Mouse (Mus musculus) gastrocnemius, adult 18-20 months (tissue): ENCODE data around the gene Arid1a. TPM values are rescaled to one million over a fixed set of nuclear protein-coding genes. Genes with fewer than 3 reads are reported as not detected.

Experiments used
- DNase-seq: peaks from one replicate; pipeline ENCODE4 v3.0.0; 2021; ENCODE audit warnings: low spot score
- long read RNA-seq, 2 experiments: library from polyadenylated mRNA; stranded (forward); transcript quantifications; one replicate each; pipeline ENCODE4 v2.0.0; 2021
- total RNA-seq, 2 experiments: library from RNA; stranded (reverse); gene quantifications; 2 replicates each; pipeline ENCODE4 v1.2.3; 2021

Gene Arid1a
- 10 to 100 TPM; 22.4 to 26.6 TPM for total RNA-seq
- long read RNA-seq, experiment 1, full-length matches to known transcripts = 2 of 24 reads
- long read RNA-seq, experiment 1, partial matches to known transcripts = 22 of 24 reads
- long read RNA-seq, experiment 1, other reads (novel, unspliced or antisense) = 0 of 24 reads
- long read RNA-seq, experiment 2, partial matches to known transcripts = 20 of 21 reads
- long read RNA-seq, experiment 2, other reads (novel, unspliced or antisense) = 1 of 21 reads

DNA sequence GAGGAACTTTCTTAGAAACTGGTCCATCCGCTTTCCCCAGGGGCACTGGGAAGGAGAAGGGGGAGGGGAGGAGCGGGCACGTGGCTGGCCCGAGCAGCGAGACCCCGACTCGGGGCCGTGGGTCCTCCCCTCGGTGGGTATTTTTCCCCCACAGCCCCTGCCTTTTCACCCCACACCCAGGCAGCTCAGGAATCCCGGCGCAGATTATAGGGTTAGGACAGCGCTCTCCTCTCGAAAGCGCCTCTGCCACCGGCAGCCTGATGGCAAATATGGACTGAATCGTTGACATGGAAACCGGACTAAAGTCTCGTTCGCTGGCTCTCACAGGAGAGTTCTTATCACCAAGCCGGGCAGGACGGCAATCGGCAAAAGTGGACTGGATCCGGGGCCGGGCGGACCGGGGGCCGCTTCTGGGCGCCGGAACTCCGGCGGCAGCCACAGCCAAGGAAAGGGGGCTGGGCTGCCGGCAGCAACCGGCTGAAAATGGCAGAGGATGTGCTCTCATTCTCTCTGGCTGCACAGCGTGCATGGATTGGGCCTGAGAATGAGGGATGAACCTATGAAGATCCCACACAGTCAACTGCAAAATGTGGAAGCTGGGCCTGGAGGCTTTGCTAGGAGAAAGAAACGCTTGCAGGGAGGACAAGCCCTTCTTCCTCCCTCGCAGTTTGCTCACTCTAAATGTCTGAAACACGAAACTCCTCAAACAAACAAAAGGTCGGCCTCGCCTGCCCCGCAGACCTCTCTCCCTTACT lies at the start of gene Arid1a:
TSS of gene Arid1a (minus strand) at position 256 of the 755 bp plus-strand sequence.
- peak; percentile 94 for DNase-seq

DNA sequence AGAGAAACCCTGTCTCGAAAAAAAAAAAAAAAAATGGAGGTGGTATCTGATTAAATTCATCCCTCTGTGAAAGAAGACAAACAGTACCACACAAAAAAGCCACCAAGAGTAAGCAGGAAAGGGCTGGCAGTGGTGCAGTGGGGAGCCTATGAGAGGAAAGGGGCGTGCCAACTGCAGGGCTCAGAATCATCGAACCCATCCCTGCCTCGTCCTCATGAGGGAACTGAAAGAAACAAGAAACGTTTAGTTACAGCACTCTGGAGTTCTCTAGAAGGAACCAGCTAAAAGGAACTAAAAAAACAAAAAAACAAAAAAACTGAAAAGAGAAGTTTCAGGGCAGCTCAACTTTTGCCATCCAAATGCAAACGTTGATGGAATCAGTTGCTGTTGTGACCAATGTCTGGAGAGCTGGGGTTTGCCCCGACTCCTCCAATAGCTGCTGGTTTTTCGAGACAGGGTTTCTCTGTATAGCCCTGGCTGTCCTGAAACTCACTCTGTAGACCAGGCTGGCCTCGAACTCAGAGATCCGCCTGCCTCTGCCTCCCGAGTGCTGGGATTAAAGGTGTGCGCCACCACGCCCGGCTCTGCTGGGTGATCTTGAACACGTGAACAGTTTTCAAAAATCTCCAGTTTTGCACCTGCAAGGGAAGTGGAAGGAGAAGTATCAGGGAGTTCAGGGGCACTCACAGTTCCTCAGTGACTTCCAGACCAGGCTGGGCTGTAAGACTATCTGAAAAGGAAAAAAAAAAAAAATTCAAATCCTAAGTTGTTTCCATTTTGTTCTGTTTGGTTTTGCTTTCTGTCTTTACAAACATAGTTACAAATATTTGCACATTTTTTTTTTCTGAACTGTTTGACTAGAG lies 48.1 kb upstream of the Arid1a start:
- DNase-seq = no peak

DNA sequence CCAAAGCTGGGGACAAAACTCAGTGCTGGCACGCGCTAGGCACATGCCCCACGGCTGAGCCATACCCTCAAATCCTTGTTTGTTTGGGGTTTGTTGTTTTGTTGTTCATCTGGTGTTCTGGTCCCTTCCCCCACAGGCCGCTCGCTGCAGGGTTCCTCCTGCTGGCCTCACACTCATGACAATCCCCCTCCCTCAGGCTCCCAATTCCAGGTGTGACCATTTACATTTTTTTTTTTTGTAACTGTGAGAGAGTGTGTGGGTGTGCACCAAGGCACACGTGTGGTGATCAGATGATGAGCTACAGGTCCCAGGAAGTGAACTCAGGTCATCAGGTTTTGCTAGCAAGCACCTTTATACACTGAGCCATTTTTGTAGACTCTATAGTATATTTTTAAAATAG lies 44.0 kb upstream of the Arid1a start:
- no peak for DNase-seq

DNA sequence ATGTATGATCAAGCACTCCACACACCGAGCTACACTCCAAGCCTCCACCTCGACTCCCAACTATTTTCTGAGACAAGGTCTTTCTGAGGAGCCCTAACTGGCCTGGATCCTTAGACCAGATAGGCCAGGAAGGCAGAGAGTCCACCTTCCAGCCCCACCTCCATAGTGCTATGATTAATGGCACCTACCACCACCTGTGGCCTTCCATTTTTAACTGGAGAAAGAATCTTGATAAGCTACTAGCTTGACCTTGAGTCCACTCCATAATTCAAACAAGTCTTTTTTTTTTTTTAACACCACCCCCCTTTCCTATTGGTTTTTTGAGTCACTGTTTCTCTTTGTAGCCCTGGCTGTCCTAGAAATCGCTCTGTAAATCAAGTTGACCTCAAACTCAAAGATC lies 36.7 kb upstream of the Arid1a start:
- DNase-seq = no peak

DNA sequence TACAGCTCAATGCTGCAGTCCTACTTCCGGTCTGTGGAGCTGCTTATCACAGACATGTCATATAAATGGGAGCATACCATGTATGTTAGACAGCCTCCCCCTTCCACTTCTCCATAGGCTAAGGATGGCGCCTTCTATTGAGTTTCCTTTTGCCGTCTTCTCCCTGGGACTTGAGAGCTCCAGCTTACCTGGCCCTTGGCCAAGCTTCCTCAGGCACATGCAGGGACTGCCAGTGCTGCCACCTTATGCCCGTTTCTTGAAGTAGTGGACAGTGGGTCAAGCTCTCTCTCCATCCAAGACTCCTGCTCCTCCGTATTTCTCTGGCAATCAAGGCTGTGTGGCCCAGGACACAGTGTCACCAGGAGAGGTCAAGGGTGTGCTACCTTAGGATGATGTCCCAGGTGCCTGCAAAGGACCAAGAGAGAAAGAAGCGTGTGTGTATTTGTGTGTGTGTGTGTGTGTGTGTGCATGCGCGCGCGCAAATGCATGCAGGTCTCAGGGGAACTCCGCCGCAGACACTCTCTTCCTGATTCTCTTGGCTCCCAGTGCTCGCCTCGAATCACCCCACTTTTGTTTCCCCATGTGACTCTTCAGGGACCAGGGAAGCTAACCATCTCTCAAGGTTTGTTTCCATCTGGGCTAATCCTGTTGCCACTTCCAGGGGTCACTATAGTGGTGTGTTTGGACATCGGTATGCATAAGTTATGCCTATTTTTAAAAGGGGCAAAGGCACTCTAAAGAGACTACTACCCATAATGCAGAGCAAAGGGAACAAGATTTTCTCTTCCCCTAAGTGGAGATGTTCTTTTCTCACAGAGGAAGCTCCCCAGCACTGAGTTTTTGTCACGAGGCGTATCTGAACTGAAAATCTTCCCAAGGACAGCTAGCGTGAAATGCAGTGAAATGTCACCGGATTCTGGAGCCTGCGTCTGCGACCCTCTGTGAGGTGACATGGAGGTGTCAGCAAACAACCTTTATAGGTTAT lies 18.3 kb upstream of the Arid1a start:
- peak; percentile 86 for DNase-seq

DNA sequence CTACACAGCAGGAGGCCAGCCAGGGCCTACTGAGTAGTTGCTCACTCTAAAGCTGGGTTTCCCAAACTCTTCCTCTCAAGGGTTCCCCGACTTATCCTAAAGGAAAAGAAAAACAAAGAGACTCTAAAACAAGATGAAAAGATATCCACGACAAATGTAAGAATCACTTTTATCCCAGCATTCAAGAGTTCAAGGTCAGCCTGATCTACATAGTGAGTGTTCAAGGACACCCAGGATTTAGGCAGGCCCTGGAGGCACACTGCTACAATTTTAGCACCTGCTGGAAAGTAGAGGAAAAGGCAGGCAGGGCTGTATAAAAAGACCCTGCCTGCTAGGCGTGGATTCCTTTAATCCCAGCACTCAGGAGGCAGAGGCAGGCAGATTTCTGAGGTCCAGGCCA lies 12.6 kb upstream of the Arid1a start:
- no peak for DNase-seq

DNA sequence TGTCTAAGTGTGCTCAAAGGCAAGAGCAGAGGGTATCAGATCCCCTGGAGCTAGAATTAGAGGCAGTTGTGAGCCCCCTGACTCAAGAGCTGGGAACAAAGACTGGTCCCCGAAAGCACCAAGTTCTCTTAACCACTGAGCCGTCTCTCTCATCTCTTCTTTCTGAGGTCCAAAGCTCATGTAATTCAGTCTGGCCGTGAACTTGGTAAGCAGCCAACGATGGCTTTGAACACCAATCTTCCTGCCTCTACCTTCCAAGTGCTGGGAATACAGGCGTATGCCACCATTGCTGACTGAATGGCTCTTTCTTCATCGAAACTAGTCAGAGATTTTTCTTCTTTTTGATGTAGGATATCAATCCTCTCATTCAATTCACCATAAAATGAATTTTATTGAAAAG lies 6.5 kb upstream of the Arid1a start:
- no peak for DNase-seq

DNA sequence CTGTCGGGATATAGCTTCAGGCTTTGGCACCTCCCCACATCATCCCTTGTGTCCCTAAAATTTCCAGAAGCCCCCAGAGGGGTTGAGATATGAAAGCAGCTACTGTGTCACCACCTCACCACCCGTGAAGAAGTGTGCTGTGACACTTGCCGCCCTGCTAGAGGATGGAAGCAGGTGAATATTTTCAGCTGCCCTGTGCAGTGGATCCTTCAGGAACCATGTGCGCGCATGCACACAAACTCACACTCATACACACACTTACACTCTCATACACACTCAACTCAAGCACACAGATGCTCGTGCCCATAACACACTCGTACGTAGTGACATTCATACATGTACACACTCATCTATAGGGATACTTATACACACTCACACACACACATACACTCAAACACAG lies 3.1 kb upstream of the Arid1a start:
- DNase-seq = no peak

DNA sequence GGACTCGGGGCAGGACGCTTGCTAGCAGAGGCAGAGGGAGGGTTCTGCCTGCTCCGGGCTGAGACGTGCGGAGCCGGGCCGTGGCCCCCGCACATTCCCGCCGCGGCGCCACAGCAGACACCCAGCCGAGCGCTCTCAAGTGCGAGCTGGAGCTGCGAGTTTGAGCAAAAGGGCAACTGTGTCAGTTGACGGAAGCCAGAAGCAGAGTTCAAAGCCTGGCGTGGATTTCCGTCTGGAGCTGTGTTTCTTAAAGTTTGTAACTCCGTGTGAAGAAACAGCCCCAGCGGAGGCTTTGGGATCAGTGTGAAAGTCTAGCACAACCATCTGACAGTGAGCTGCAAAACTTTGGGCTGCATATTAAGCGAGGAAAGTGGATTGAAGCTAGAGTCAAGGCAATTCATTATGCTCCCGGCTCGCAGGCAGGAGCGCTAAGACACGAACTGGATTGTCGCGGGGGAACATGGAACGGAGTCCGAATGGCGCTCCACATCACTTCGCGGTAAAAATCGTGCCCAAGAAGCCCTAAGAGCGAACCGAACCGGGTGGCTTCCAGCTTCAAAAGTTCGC lies 783 bp upstream of the Arid1a start:
- peak; percentile 87 for DNase-seq

DNA sequence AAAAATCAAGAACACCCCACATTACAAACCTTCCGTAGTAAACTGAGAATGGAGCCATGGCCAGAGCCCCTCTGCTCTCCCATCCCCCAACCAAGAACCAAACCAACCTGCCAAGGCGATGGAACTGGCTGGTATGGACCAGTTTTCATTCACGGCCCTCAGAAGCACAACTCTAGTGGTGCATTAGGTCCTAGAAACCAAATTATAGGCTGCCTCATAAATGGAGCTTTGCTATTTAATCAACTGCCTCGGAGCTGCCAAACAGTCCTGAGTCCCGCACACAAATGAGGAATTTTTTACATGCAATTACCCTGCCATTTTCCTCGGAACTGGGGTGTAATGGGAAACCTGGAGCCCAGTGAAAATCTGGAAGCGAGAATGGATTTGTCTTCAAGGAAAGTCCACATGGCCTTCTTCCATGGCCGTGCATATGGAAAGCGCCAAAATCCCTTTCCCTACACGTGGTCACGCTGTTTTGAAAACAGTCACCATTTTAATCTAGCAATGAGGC lies 653 bp downstream of the Arid1a start:
- no peak for DNase-seq

DNA sequence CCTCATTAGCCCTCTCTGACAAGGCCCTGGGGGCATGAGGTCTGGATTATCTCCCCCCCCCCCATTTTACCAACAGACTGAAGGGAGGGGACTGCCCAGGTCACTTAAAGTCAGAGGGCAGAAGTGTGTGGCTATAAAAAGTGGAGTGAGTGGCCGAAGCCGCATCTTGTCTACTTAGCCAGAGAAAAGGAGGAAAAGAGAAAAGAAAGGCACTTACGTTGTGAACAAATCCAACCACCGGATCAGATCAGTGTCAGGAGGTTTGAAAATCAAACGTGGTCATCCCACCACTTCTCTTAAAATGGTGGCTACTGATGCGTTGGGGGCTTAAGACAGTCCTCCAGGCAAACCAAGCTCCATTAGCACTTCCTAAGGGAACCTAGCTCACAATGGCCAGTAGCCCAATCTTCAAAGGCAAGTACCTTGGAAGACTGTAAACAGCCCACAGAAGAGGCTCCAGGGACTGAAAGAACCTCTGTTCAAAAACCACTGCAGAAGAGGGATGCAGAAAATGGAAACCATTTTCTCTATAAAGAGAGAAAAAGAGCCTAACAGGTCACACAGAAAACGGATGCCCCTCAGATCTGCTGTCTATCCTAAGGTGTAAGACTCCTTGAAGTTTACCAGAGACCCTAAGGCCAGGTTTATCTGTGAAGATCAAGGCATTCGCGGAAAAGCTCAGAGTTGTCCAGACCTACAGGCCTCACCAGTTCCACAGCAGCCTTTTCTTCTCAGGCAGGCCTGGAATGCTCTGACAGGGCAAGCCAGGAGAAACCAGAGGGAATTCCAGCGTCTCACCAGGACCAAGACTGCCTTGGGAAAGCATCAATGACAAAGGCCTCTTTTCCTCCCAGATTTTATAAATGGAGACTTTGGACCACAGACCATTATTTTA lies 1.5 kb downstream of the Arid1a start:
- DNase-seq = no peak

DNA sequence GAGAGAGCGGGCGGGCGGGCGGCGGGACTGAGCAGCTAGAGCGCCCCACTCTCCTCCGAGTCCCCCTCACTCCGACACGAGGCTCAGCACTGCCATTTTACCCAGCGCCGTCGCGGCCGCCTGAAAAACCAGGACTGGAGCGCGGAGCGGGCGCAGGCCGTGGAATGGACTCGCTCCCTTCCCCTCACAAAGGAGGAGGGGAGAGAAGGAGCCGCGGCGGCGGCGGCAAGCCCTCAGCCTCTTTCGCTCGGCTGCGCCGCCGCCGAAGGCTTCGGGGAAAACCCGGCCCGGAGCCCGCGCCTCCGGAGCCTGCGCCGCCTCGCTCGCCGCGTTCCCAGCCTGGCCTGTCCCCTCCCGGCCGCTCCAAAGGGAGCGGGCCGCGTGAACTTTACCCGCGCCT lies 2.3 kb downstream of the Arid1a start:
- peak; percentile 98 for DNase-seq

DNA sequence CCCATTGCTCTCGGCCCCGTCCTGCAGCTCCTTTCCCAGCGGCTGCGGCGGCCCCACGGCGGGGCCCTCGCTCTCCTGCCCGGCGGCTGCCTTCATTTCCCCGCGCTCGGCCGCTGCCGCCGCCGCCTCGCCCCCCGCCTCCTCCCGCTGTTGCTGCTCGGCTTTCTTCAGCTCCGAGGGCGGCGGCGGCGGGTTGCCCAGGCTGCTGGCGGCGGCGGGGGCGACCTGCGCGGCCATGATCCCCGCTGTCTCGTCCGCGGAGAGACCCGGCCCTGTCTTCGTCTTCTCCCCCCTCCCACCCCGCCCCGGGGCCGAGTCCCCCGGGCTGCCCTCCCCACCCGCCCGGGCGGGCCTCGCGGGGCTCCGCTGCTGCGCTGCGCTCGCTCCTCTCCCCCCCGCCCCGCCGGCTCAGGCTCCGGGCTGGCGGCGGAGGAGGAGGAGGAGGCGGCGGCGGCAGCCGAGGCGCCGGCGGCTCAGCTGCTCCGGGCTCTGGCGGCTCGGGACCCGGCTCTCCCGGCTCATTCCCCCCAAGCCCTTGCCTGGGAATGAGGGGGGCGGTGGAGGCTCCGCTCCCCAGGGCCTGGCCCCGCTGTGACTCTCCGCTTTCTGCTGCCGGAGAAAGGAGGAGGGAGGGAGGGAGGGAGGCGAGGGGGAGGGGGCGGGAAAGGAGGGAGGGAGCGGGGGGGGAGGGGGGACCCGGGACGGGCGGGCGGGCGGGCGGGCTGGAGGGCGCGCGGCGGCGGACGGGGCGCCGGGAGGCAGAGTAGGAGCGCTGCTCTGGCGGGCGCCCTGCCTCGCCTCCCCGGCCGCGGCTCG lies 3.0 kb downstream of the Arid1a start:
- peak; percentile 64 for DNase-seq

DNA sequence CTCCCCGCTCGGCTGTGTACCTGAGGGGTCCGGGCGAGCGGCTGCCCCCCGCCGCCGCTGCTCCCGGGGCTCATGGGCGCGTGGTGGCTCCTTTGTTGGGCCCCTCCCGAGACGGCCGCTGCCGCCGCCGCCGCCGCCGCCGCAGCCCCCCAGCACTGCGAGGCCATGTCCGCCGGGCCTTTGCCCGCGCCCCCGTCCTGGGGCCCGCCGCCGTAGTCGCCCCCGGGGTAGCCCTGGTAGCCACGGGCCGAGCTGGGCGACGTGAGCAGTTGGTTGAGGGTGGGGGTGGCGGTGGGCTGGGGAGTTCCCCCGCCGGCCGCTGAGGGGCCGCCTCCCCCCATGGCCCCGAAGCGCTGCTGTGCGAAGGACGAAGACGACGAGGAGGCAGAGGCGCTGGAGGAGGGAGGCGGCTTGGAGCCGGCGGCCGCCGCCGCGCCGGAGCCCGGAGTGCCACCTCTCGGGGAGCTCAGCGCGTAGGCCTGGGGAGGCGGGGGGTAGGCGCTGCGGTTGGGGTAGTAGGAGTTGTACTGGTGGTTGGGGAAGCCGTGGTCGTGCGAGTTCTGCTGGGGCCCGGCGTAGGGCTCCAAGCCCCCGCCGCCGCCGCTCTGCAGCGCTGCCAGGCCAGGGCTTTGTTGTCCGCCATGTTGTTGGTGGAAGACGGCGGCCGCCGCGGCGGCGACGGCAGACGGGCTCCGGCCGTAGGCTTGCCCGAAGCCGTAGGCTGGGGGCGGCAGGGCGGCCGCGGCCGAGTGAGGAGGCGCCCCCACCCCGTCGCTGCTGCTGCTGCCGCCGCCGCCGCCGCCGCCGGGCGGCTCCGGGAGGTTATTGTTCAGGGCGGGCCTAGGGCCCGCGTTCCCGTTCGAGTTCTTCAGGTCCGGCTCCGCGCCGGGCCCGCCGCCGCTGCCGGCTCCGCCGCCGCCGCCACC lies 3.9 kb downstream of the Arid1a start:
- peak; percentile 40 for DNase-seq

DNA sequence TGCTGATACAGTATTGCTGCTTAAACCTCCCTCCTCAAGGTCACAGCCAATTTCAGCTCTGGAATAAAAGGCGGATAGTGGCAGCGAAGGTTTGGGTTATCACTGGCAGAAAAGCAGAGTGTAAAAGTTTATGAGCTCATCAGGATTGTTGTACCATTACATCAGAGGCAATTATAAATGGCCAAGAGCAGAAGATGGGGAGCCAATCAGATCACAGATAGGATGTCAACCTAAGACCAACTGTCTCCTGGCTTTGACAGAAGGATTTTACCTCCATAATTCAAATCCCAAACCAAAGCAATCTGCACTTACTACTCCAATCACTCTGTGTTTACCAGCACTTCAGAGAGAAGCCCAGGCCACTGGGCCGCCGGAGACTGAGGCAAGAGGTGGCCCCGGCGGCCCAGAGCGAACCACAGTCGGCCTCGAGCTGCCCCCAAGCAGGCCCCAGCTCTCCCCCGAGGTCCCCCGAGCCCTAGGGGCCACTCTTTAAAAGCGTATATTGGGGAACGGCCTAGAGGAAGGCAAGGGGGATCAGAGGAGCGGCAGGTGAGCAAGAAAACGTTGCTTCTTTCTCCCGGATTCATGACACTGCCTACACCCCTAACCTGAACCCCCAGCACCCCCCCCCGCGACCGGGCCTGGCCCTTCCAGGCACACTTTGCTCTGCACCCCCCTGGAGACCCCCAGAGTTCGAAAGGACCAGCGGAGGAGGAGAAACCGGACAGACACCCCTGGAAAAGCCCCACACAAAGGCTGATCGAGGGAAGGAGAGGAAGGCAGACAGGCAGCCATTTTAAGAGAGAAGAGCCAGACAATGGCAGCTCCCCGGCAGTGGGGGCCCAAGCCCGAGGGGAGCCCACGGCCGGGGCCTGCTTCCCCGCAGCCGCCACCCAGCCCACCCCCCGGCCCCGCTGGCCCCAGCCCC lies 4.8 kb downstream of the Arid1a start:
- DNase-seq = peak; percentile 64

DNA sequence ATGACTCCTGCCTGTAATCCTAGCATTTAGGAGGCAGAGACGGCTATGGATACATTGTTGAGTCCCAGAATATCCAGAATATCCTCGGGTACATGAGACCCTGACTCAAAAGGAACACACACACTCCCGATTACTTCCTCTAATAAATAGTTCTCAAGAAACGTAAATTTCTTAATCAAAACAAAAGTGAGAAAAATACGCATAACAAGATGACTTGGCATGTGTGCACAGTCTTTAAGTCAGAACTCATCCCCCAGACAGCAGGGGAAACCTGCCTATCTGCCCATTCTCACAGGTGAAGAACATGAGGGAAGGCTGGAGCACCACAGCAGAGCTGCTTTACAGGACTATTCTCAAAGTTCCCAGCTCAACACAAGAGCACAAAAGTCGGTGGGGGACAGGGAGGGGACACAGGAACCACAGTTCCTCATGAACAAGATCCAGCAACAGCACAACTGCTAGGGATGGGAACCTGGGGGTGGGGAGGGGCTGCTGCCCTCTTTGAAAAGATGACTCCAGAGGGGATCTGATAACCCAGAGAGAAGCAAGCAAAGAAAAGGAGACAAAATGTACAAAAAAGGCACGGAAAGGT lies 6.3 kb downstream of the Arid1a start:
- DNase-seq = no peak
